Mouse (Mus musculus) layer of hippocampus, postnatal 14 days (tissue): Measurements from ENCODE around the gene Mul1. TPM values are rescaled to one million over a fixed set of nuclear protein-coding genes. Genes with fewer than 3 reads are reported as not detected.

Experiments used
- DNase-seq, 2 experiments: peaks; one replicate each; pipeline ENCODE4 v3.0.0; 2021 to 2022; ENCODE audit warnings: low spot score in 2 of 2, mixed read lengths in 1 of 2
- total RNA-seq, 2 experiments: library from RNA; stranded (reverse); gene quantifications; 2 replicates each; pipeline ENCODE4 v1.2.3; 2021

The Mul1 gene
- total RNA-seq, 2 experiments from 2014 or later, result 43.4 to 46.7 TPM

DNA sequence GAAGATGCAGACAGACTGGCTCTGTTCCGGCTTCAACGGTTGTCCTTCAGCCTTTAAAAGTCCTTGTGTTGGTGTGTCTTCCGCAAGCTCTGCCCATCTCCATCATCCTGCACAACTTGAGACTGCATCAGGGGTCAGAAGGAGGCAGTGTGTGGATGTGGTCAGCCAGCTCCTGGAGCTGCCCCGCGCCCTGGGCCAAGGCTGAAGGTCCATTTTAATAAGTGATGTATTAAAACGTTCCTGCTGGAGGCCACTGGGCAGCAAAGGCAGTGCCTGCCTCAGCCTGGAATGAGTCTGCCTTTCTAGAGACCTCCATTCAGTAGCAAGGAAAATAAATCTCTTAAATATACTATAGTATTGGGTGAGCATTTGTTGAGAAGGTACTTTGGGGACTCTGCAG, 25.3 kb downstream of the Mul1 start:
- DNase-seq, result no peak

GRCm38 (mm10) chr4:138460910-138461309, 26.4 kb downstream of the Mul1 start:
- no peak for DNase-seq

DNA sequence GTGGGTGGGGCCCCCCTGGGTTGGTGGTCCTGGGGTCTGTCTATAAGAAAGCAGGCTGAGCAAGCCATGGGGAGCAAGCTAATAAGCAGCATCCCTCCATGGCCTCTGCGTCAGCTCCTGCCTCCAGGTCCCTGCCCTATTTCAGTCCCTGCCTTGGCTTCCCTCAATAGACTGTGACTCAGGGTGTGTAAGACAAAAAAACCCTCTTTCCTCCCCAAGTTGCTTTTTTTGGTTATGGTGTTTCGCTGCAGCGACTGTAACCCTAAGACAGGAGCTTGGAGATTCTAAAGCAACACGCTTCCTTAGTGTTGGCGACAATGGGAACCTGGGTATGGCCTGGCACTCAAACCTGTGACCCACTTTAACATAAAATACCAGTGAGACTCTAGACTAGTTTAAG, 27.0 kb downstream of the Mul1 start:
- DNase-seq, result no peak

DNA sequence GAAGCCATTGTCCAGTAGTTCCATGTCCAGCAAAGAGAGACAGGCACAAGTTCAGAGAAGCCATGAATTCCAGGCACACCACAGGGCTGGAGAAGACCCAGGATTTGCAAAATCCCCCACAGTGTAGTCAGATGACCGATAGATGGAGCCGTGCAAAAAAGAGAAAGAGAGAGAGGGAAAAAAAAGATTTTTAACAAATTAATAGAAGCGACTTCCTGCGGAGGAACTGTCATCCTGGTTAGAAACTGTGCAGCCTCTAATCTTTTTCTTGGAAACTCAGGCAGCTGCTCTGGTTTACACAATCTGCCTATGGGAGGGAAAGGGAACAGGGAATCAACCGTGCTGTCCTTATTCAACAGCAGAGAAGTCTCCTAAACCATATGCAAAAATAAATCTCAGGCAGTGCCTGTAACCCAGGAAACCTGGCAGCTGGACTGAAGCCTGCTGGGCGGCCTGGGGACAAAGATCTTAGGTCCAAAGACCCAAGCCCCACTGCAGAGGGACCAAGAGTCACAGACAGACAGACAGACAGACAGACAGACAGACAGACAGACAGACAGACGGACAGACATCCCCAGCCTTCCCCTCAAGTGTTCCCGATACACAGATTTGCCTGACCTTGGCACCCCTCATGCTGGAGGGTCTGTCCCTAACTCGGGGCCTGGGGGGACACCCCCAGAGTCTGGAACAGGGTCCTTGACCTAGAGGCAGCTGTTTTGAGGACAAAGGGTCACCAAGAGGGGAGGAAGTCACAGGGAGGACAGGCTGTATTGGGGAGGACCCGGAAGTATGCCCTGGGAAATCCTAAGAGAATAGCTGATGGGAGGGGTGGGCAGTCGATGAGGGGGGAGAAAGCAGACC, 28.7 kb downstream of the Mul1 start:
- DNase-seq, result peak; percentile 51 to 76

DNA sequence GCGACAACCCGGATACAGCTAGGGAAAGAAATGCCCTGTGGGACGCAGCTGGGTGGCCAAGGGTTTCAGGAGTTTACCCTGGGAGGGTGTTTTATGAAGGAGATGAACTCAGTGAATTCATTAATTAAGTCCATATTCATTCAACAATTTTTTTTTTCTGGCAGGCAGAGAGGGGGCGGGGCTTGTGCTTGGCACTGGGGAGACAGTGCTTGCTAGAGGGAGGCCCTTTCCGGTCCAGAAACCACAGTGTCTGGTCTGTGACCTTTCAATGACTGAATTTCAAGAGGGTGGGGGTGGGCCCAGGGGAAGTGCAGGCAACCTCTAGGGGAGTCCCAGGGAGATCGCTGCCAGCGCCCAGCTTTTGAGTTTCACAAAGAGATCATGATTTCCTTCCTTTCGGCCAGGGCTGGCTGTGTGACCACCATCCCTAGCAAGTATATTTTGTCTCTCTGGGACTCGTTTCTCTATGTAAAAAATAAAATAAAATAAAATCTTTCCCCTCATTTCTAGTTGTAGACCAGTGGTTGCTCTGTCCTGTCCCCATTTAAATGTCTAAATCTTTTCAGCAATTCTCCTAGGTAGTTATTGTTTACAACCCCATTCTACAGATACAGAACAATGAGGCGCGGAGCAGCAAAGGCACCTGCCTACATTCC, 29.5 kb downstream of the Mul1 start:
- peak; percentile 71 to 80 for DNase-seq

DNA sequence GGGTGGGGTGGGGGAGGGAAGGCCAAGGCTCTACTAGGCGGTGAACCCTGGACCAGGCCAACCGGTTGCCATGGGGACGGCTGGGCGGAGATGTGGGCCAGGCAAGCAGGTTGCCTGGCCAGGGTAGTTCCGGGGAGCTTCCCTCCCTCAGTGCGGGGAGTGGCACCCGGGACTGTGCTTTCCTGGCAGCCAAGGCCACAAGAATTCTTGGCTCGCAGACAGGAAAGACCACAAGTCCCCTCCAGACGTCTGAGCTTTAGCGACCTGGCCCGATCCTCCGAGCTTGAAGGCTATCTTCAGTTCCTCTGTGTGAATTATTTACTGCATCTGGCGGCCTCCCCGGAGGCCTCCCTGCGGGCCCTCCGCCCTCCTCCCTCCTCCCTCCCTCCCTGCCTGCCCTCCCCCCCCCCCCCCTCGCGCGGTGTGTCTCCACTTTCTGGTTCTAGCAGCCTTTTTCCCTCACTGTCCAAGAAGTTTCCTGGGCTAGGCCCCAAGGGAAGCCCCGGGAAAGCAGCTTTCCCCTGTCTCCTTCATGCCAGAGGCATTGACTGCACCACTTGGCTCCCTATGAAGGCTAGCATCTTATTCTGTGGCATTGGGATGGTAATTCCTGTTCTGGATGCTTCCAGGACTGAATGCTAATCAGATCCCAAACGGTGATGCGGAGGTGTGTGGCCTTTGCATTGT, 30.3 kb downstream of the Mul1 start:
- peak; percentile 61 to 73 for DNase-seq

DNA sequence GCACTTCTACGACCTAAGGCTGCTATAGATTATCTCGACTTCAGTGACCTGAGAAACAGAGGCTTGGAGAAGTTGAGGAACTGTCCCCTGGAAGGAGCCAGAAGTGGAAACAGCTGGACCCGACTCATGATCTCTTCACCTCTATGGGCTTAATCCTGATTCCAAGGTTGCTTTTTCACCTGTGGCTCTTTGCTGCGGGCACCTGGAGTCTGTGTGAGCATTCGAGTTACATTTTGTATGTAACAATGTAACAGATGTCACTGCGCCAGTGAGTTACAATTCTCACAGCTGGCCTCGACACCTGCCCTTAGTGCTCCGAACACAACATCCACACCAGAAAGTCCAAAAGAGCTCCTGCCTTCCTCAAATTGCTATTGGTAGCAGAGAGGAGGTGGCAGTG, 31.0 kb downstream of the Mul1 start:
- no peak for DNase-seq

DNA sequence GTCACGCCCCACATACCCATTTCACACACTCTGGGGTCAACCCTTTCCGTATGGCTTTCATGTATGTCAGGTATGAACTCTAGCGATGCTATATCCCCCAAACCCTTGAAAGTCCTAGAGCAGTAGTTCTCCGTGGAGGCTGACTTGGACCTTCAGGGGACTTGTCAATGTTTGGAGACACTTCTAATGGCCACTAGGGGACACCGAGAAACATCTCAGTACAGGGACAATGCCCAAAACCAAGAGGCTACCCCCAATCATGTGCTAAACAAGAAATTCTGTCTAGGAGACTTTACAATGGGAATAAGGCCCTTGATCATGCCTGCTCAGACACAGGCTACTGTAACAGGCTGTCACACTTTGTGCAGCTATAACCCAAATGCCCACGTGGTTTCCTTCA, 32.2 kb downstream of the Mul1 start:
- no peak for DNase-seq

- no peak for DNase-seq
Observed at GRCm38 (mm10) chr4:138467451-138467850, 33.0 kb downstream of the Mul1 start.

GRCm38 (mm10) chr4:138469080-138469479, 34.6 kb downstream of the Mul1 start:
- DNase-seq, result no peak

GRCm38 (mm10) chr4:138471241-138471640, 36.8 kb downstream of the Mul1 start:
- no peak for DNase-seq

DNA sequence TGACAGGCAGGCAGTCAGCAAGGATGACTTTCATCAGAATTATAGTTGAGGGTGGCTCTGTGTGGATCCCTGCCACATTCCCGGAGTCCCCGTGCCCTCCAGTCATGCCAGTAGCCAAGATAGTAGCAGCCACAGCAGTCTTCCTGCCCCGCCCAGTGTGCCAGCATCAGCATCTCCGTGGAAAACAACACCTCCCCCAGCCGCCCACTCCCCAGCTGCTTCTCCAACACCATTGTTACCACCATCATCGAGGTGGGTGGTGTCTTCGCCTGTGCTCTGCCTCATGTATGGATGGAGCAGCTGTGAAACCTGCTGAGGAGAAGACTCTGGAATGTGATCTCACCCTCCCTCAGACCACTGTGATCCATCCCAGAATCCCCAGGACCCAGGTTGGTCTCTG, 45.1 kb downstream of the Mul1 start:
- no peak for DNase-seq

DNA sequence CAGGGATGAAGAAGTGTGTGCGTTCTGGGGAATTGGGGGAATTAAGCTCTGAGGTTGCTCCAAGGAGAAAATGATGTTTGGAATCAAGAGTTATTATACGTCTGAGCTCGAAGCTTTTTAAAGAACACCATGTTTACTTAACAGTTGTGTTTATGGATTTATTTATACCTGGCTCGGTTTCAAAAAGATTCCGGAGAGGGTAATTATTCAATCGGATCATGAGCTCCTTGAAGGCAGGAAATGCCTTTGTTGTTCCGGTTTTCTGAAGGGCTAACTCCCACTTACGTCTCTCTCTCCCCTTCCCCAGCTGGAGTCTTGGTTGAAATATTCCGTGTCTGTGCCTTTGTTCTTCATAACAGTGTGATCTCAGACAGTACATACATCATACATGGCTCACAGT, 46.5 kb downstream of the Mul1 start:
- no peak for DNase-seq

GRCm38 (mm10) chr4:138482721-138483120, 48.2 kb downstream of the Mul1 start:
- DNase-seq, result no peak

DNA sequence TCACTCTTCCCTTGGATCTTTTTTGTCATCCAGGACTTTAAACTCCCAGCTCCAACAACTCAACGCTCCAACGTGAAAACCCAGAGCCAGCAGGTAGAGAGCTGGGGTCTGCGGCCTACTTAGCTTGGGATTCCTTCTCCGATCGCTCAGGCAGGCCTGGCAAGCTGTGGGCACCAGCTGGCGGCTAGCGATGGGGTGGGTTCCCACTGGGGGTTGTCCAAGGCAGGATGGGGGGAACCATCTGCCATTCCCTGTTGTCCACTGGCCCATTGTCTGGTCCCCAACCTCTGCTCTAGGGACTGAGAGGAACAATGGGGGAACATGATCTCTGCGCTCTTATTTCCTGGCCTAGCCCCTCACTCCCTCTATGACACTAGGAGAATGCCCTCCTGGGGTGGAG, 53.8 kb downstream of the Mul1 start:
- no peak for DNase-seq

- DNase-seq, result no peak
Observed at GRCm38 (mm10) chr4:138491088-138491487, 56.6 kb downstream of the Mul1 start.

Other genes starting within 250 kb of the Mul1 start
- gene Hp1bp3, start 218.4 kb upstream of the Mul1 start, total RNA-seq, result 100 to 1,000 TPM; 144 to 149 TPM
- 10 to 100 TPM; 27.6 to 31.0 TPM for gene Sh2d5, start 184.3 kb upstream of the Mul1 start, total RNA-seq
- 10 to 100 TPM; 14.6 to 15.0 TPM for gene Kif17, start 184.2 kb upstream of the Mul1 start, total RNA-seq
- gene Ddost, start 129.9 kb upstream of the Mul1 start, total RNA-seq, result 100 to 1,000 TPM in 1 of 2 experiments, 10 to 100 TPM in 1; 96.5 to 102 TPM
- gene Pink1, start 108.4 kb upstream of the Mul1 start, total RNA-seq, result 100 to 1,000 TPM; 162 to 169 TPM
- gene Cda, start 66.7 kb upstream of the Mul1 start, total RNA-seq, result 1 to 10 TPM; 1.2 to 2.9 TPM
- gene Fam43b, start 38.1 kb upstream of the Mul1 start, total RNA-seq, result 10 to 100 TPM; 24.2 to 24.3 TPM
- gene Camk2n1, start 19.6 kb downstream of the Mul1 start, total RNA-seq, result 100 to 1,000 TPM; 211 to 242 TPM
- gene Vwa5b1, start 201.2 kb downstream of the Mul1 start, total RNA-seq, result 1 to 10 TPM; 1.6 to 3.0 TPM